Mouse (Mus musculus): Measurements from ENCODE around the gene Tmem200b.

- no peak for TF ChIP-seq CTCF (IDR thresholded peaks at IDR 0.05; ENCODE audit: low read depth)
- no peak for TF ChIP-seq EP300 (optimal IDR thresholded peaks at IDR 0.05)
Measured at GRCm38 (mm10) chr4:131897787-131898186, 23.8 kb upstream of the Tmem200b start.

Measured in stomach, postnatal 0 days (tissue).